Mouse (Mus musculus): ENCODE results near the gene Olfr551.
A peak's percentile ranks its signal among the peaks of the same experiment; 100 is the strongest.
"Not testable (repeated sequence)": the region's sequence is repeated elsewhere in the genome, so short reads cannot be mapped to it uniquely, and the experiment has no call there.

The Olfr551 gene

GRCm38 (mm10) chr7:102591786-102592185, at the start of gene Olfr551:
TSS of gene Olfr551 (minus strand) at chr7:102591886.
- no peak for DNase-seq

GRCm38 (mm10) chr7:102638132-102638531, 46.4 kb upstream of the Olfr551 start, which contains the start of gene Olfr554:
TSS of gene Olfr554 (plus strand) at chr7:102638432.
- DNase-seq, result no peak

- no peak for DNase-seq
Measured at GRCm38 (mm10) chr7:102636665-102637064, 45.0 kb upstream of the Olfr551 start.

GRCm38 (mm10) chr7:102620368-102620767, 28.7 kb upstream of the Olfr551 start:
- not testable (repeated sequence) for DNase-seq

- no peak for DNase-seq
Measured at GRCm38 (mm10) chr7:102619608-102620007, 27.9 kb upstream of the Olfr551 start.

GRCm38 (mm10) chr7:102618118-102618517, 26.4 kb upstream of the Olfr551 start, which contains the start of gene Olfr553:
TSS of gene Olfr553 (minus strand) at chr7:102618218.
- no peak for DNase-seq

- DNase-seq, result no peak
Measured at GRCm38 (mm10) chr7:102597378-102598031, 5.8 kb upstream of the Olfr551 start, which contains the start of gene Olfr552. TSS of gene Olfr552 (plus strand) at chr7:102597770.

GRCm38 (mm10) chr7:102575998-102576397, 15.7 kb downstream of the Olfr551 start:
- no peak for DNase-seq

- no peak for DNase-seq
Measured at GRCm38 (mm10) chr7:102573174-102573830, 18.4 kb downstream of the Olfr551 start.

GRCm38 (mm10) chr7:102571142-102571541, 20.5 kb downstream of the Olfr551 start, which contains the start of gene Olfr550:
TSS of gene Olfr550 (plus strand) at chr7:102571442.
- no peak for DNase-seq

GRCm38 (mm10) chr7:102566219-102566618, 25.5 kb downstream of the Olfr551 start:
- DNase-seq, result no peak

- peak; percentile 36 for DNase-seq
Measured at GRCm38 (mm10) chr7:102564999-102565997, 26.4 kb downstream of the Olfr551 start, which contains the start of gene Trim21. TSS of gene Trim21 (minus strand) at chr7:102565486.

- DNase-seq, result no peak
Measured at GRCm38 (mm10) chr7:102553279-102553678, 38.4 kb downstream of the Olfr551 start.

- DNase-seq, result no peak
Measured at GRCm38 (mm10) chr7:102549570-102549969, 42.1 kb downstream of the Olfr551 start, which contains the start of gene Olfr549. TSS of gene Olfr549 (plus strand) at chr7:102549870.

GRCm38 (mm10) chr7:102541251-102541650, 50.4 kb downstream of the Olfr551 start:
- no peak for DNase-seq

- DNase-seq, result no peak
Measured at GRCm38 (mm10) chr7:102540596-102540995, 51.1 kb downstream of the Olfr551 start, which contains the start of gene Olfr548-ps1. TSS of gene Olfr548-ps1 (plus strand) at chr7:102540896.

- no peak for DNase-seq
Measured at GRCm38 (mm10) chr7:102534449-102534848, 57.2 kb downstream of the Olfr551 start, which contains the start of gene Olfr547. TSS of gene Olfr547 (plus strand) at chr7:102534749.
